Mouse (Mus musculus): ENCODE measurements around the gene Col4a4. TPM values are rescaled to one million over a fixed set of nuclear protein-coding genes. Genes with fewer than 3 reads are reported as not detected.

The Col4a4 gene
- polyA plus RNA-seq, 1 experiment from 2014 or later = 0.18 TPM

- no peaks in the 10 kb centered on the region for H3K9me3 ChIP-seq (replicated peaks; ENCODE audit: control insufficient read depth, low read length)
- H3K4me1 ChIP-seq (ENCODE audit: control insufficient read depth, low read depth, low read length) = no peaks in the 10 kb centered on the region
- ATAC-seq (ENCODE audit: low read depth) = no peak
- H3K27ac ChIP-seq (ENCODE audit: low read length) = no peak overlapping the region
- no peak overlapping the region for H3K4me3 ChIP-seq (ENCODE audit: low read depth, low read length)
- H3K9ac ChIP-seq (ENCODE audit: low read depth, low read length) = no peak overlapping the region
- no peak overlapping the region for H3K4me2 ChIP-seq (ENCODE audit: low read depth, low read length)
- H3K36me3 ChIP-seq (ENCODE audit: control insufficient read depth, insufficient read depth) = no peaks in the 10 kb centered on the region
- no peaks in the 10 kb centered on the region for H3K27me3 ChIP-seq (ENCODE audit: control insufficient read depth, insufficient read depth, low read depth, low read length)
Measured at GRCm38 (mm10) chr1:82473467-82473866, 113.2 kb downstream of the Col4a4 start.

- no peak for ATAC-seq (ENCODE audit: low read depth)
- no peaks in the 10 kb centered on the region for H3K27me3 ChIP-seq (ENCODE audit: control insufficient read depth, insufficient read depth, low read depth, low read length)
- no peak overlapping the region for H3K27ac ChIP-seq (ENCODE audit: low read length)
- no peak overlapping the region for H3K4me2 ChIP-seq (ENCODE audit: low read depth, low read length)
- no peaks in the 10 kb centered on the region for H3K4me1 ChIP-seq (ENCODE audit: control insufficient read depth, low read depth, low read length)
- H3K4me3 ChIP-seq (ENCODE audit: low read depth, low read length) = no peak overlapping the region
- WGBS (ENCODE audit: insufficient replicate concordance) = 57% methylated on average over 10 of the region's 10 CpGs
- H3K9me3 ChIP-seq (replicated peaks; ENCODE audit: control insufficient read depth, low read length) = no peaks in the 10 kb centered on the region
- H3K9ac ChIP-seq (ENCODE audit: low read depth, low read length) = no peak overlapping the region
- no peaks in the 10 kb centered on the region for H3K36me3 ChIP-seq (ENCODE audit: control insufficient read depth, insufficient read depth)
Measured at GRCm38 (mm10) chr1:82470516-82471225, 116.0 kb downstream of the Col4a4 start.

- no peak overlapping the region for H3K9ac ChIP-seq (ENCODE audit: low read depth, low read length)
- H3K4me1 ChIP-seq (ENCODE audit: control insufficient read depth, low read depth, low read length) = no peaks in the 10 kb centered on the region
- 55% methylated on average over 6 of the region's 6 CpGs for WGBS (ENCODE audit: insufficient replicate concordance)
- no peak overlapping the region for H3K27ac ChIP-seq (ENCODE audit: low read length)
- H3K36me3 ChIP-seq (ENCODE audit: control insufficient read depth, insufficient read depth) = no peaks in the 10 kb centered on the region
- H3K4me2 ChIP-seq (ENCODE audit: low read depth, low read length) = no peak overlapping the region
- no peaks in the 10 kb centered on the region for H3K9me3 ChIP-seq (replicated peaks; ENCODE audit: control insufficient read depth, low read length)
- H3K27me3 ChIP-seq (ENCODE audit: control insufficient read depth, insufficient read depth, low read depth, low read length) = no peaks in the 10 kb centered on the region
- ATAC-seq (ENCODE audit: low read depth) = no peak
- no peak overlapping the region for H3K4me3 ChIP-seq (ENCODE audit: low read depth, low read length)
Measured at GRCm38 (mm10) chr1:82468872-82469271, 117.8 kb downstream of the Col4a4 start.

GRCm38 (mm10) chr1:82465321-82465853 lies 121.3 kb downstream of the Col4a4 start:
- Histone ChIP-seq H3K27ac (ENCODE audit: low read length) (no peak overlapping the region), H3K36me3 (ENCODE audit: control insufficient read depth, insufficient read depth) (no peaks in the 10 kb centered on the region), H3K9ac (ENCODE audit: low read depth, low read length) (no peak overlapping the region), H3K9me3 (replicated peaks; ENCODE audit: control insufficient read depth, low read length) (no peaks in the 10 kb centered on the region), H3K27me3 (ENCODE audit: control insufficient read depth, insufficient read depth, low read depth, low read length) (no peaks in the 10 kb centered on the region), H3K4me2 (ENCODE audit: low read depth, low read length) (no peak overlapping the region), H3K4me3 (ENCODE audit: low read depth, low read length) (no peak overlapping the region), H3K4me1 (ENCODE audit: control insufficient read depth, low read depth, low read length) (no peaks in the 10 kb centered on the region)
- no peak for ATAC-seq (ENCODE audit: low read depth)
- WGBS (ENCODE audit: insufficient replicate concordance) = 46% methylated on average over 6 of the region's 6 CpGs

- H3K4me3 ChIP-seq (ENCODE audit: low read depth, low read length) = no peak overlapping the region
- no peak overlapping the region for H3K27ac ChIP-seq (ENCODE audit: low read length)
- no peaks in the 10 kb centered on the region for H3K9me3 ChIP-seq (replicated peaks; ENCODE audit: control insufficient read depth, low read length)
- no peaks in the 10 kb centered on the region for H3K36me3 ChIP-seq (ENCODE audit: control insufficient read depth, insufficient read depth)
- 61% methylated on average over 4 of the region's 4 CpGs for WGBS (ENCODE audit: insufficient replicate concordance)
- H3K9ac ChIP-seq (ENCODE audit: low read depth, low read length) = no peak overlapping the region
- H3K4me2 ChIP-seq (ENCODE audit: low read depth, low read length) = no peak overlapping the region
- no peak for ATAC-seq (ENCODE audit: low read depth)
- H3K27me3 ChIP-seq (ENCODE audit: control insufficient read depth, insufficient read depth, low read depth, low read length) = no peaks in the 10 kb centered on the region
- H3K4me1 ChIP-seq (ENCODE audit: control insufficient read depth, low read depth, low read length) = no peaks in the 10 kb centered on the region
Measured at GRCm38 (mm10) chr1:82461041-82461440, 125.6 kb downstream of the Col4a4 start.

GRCm38 (mm10) chr1:82459926-82460325 lies 126.7 kb downstream of the Col4a4 start:
- Histone ChIP-seq H3K4me1 (ENCODE audit: control insufficient read depth, low read depth, low read length) (no peaks in the 10 kb centered on the region), H3K4me2 (ENCODE audit: low read depth, low read length) (no peak overlapping the region), H3K9me3 (replicated peaks; ENCODE audit: control insufficient read depth, low read length) (no peaks in the 10 kb centered on the region), H3K4me3 (ENCODE audit: low read depth, low read length) (no peak overlapping the region), H3K9ac (ENCODE audit: low read depth, low read length) (no peak overlapping the region), H3K27ac (ENCODE audit: low read length) (no peak overlapping the region), H3K36me3 (ENCODE audit: control insufficient read depth, insufficient read depth) (no peaks in the 10 kb centered on the region), H3K27me3 (ENCODE audit: control insufficient read depth, insufficient read depth, low read depth, low read length) (no peaks in the 10 kb centered on the region)
- 47% methylated on average over 2 of the region's 2 CpGs for WGBS (ENCODE audit: insufficient replicate concordance)
- no peak for ATAC-seq (ENCODE audit: low read depth)

GRCm38 (mm10) chr1:82459350-82459749 lies 127.3 kb downstream of the Col4a4 start:
- WGBS (ENCODE audit: insufficient replicate concordance) = 50% methylated on average over 4 of the region's 4 CpGs
- H3K36me3 ChIP-seq (ENCODE audit: control insufficient read depth, insufficient read depth) = no peaks in the 10 kb centered on the region
- no peaks in the 10 kb centered on the region for H3K27me3 ChIP-seq (ENCODE audit: control insufficient read depth, insufficient read depth, low read depth, low read length)
- ATAC-seq (ENCODE audit: low read depth) = no peak
- H3K4me3 ChIP-seq (ENCODE audit: low read depth, low read length) = no peak overlapping the region
- H3K4me1 ChIP-seq (ENCODE audit: control insufficient read depth, low read depth, low read length) = no peaks in the 10 kb centered on the region
- no peak overlapping the region for H3K9ac ChIP-seq (ENCODE audit: low read depth, low read length)
- H3K27ac ChIP-seq (ENCODE audit: low read length) = no peak overlapping the region
- H3K9me3 ChIP-seq (replicated peaks; ENCODE audit: control insufficient read depth, low read length) = no peaks in the 10 kb centered on the region
- H3K4me2 ChIP-seq (ENCODE audit: low read depth, low read length) = no peak overlapping the region

- H3K9me3 ChIP-seq (replicated peaks; ENCODE audit: control insufficient read depth, low read length) = no peaks in the 10 kb centered on the region
- H3K4me2 ChIP-seq (ENCODE audit: low read depth, low read length) = no peak overlapping the region
- no peaks in the 10 kb centered on the region for H3K36me3 ChIP-seq (ENCODE audit: control insufficient read depth, insufficient read depth)
- H3K4me3 ChIP-seq (ENCODE audit: low read depth, low read length) = no peak overlapping the region
- 66% methylated on average over 3 of the region's 3 CpGs for WGBS (ENCODE audit: insufficient replicate concordance)
- no peaks in the 10 kb centered on the region for H3K4me1 ChIP-seq (ENCODE audit: control insufficient read depth, low read depth, low read length)
- no peak overlapping the region for H3K27ac ChIP-seq (ENCODE audit: low read length)
- no peak for ATAC-seq (ENCODE audit: low read depth)
- no peak overlapping the region for H3K9ac ChIP-seq (ENCODE audit: low read depth, low read length)
- no peaks in the 10 kb centered on the region for H3K27me3 ChIP-seq (ENCODE audit: control insufficient read depth, insufficient read depth, low read depth, low read length)
Measured at GRCm38 (mm10) chr1:82454031-82454430, 132.6 kb downstream of the Col4a4 start.

- WGBS (ENCODE audit: insufficient replicate concordance) = 42% methylated on average over 6 of the region's 6 CpGs
- H3K27me3 ChIP-seq (ENCODE audit: control insufficient read depth, insufficient read depth, low read depth, low read length) = no peaks in the 10 kb centered on the region
- H3K4me1 ChIP-seq (ENCODE audit: control insufficient read depth, low read depth, low read length) = no peaks in the 10 kb centered on the region
- ATAC-seq (ENCODE audit: low read depth) = no peak
- H3K27ac ChIP-seq (ENCODE audit: low read length) = no peak overlapping the region
- no peak overlapping the region for H3K4me2 ChIP-seq (ENCODE audit: low read depth, low read length)
- H3K4me3 ChIP-seq (ENCODE audit: low read depth, low read length) = no peak overlapping the region
- no peaks in the 10 kb centered on the region for H3K9me3 ChIP-seq (replicated peaks; ENCODE audit: control insufficient read depth, low read length)
- no peak overlapping the region for H3K9ac ChIP-seq (ENCODE audit: low read depth, low read length)
- H3K36me3 ChIP-seq (ENCODE audit: control insufficient read depth, insufficient read depth) = no peaks in the 10 kb centered on the region
Measured at GRCm38 (mm10) chr1:82451927-82452651, 134.6 kb downstream of the Col4a4 start.
